Mouse (Mus musculus): Measurements from ENCODE around the gene Nrde2.

The Nrde2 gene

DNA sequence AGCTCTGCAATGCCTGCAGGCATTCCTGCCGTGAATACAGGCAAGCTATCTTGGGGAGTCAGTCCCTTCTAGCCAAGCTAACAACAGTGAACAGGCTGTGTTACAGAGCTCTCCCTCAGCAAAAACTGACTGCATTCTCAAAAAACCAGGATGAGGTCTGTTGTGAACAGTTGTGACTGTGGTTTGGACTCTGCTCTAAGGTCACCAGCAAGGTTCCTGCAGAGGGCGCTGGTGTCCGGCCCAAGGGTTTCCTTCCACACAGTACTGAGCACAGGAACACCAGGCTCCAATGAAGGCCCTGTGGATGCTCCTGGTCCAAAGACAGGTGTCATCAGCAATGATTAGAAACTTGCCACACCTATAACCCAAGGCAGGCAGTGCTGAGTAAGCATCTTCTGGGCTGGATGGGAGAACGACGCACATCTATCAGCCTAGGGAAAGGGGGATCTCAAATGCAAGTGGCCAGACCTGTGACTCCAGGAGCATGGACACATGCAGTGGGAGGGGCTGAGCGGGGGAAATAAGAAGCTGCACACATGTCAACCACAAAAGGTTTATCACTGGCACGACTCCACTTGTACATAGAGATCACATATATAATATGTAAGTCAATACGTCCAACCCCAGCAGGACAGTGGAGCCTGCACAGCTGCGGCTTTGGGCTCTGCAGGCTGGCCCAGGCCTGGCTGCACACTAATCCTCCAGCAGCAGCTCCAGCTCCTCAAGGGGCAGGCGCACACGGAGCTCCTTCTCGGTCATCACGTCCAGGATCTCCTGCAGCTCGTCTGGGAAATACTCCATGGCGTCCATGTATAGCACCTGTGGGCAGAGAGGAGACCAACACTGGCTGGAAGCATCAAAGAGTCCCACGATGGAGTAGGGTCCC lies 34.3 kb downstream of the Nrde2 start:
- DNase-seq (ENCODE audit: low spot score in 2 of 2) = no peak

DNA sequence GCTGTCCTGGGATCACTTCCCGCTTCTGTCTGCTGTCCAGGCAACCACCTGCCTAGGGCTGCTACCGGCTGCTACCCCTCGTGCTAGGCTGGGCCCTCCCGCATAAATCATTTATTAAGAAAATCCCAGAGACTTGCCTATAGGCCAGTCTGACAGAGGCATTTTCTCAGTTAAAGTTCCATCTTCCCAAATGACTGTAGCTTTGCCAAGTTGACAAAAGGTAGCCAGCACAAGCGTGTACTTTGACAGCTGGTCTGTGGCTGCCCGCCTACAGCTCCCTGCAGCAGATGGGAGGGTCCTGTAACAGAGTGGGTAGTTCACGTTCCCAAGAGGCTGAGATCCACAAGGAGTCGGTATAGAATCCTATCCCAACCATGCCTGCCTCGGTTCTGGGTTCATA lies 36.0 kb downstream of the Nrde2 start:
- peak; percentile 69 to 82 for DNase-seq (ENCODE audit: low spot score in 2 of 2)

DNA sequence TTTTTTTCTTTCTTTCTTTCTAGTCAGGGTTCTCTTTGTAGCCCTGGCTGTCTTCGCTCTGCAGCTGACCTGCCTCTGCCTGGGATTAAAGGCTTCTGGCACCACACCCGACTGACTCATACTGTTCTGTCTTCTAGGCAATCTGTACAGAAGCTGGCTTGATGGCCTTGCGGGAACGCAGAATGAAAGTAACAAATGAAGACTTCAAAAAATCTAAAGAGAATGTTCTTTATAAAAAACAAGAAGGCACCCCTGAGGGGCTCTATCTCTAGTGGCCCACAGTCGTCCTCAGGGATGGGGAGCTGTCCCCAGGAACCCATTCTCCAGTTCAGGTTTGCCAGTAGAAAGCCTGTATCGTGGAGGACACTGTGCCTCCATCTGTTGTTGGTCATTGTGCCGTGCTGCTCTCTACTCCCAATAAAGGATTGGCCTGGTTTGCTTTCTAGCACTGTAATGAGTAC lies 36.5 kb downstream of the Nrde2 start:
- no peak for DNase-seq (ENCODE audit: low spot score in 2 of 2)

DNA sequence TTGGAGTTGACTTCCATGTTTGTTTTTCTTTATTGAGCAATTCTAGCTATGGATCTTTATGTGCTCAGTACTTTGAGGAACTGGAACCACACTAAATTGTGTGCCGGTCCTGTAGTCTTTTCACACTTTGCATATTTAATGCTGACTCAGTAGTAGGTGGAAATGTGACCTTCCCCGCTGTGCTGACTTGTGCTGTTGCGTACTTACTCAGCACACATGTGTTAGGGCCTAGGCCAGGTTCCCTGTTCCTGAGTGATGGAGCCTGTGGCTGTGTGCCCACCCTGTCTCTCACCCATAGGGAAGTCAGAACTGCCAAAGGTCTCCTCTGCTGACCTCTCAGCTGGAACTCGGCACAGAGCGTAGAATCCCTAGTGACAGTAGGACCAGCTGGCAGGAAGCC lies 43.5 kb downstream of the Nrde2 start:
- DNase-seq (ENCODE audit: low spot score in 2 of 2) = no peak

GRCm38 (mm10) chr12:100109986-100110696 lies 49.3 kb downstream of the Nrde2 start, which contains the start of gene Psmc1:
Psmc1 (plus strand) TSS chr12:100110154.
- DNase-seq (ENCODE audit: low spot score in 2 of 2) = peak; percentile 92 to 93

GRCm38 (mm10) chr12:100107436-100107835 lies 52.0 kb downstream of the Nrde2 start:
- DNase-seq (ENCODE audit: low spot score in 2 of 2) = no peak

DNA sequence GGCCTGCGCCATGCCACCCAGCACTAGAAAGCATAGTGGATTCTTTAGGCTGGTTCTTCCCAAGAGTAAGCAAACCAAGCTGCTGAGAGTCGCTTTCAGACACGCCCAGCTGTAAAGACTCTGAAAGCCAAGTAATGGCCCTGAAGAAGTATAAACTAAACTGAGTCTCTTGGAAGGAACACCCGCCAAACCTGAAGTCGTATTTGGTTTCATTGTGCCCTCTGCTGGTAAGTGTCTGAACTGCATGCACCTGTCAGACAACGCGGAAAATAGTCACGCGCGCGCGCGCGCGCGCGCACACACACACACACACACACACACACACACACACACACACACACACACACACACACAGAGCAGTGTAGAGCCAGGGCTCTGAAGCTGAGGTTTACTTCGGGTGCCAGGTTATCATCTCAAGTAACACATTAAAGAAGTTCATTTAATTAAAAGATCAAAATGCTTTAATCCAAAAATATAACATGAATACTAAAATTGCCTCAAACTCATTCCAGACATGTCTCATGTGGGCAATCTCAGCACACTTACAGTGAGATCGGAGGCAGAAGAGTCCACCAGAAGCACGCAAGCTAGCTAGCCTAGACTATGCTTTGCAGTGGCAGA lies 53.1 kb downstream of the Nrde2 start:
- DNase-seq (ENCODE audit: low spot score in 2 of 2) = peak; percentile 81 to 89

GRCm38 (mm10) chr12:100104530-100104929 lies 54.9 kb downstream of the Nrde2 start:
- no peak for DNase-seq (ENCODE audit: low spot score in 2 of 2)

GRCm38 (mm10) chr12:100101651-100102050 lies 57.8 kb downstream of the Nrde2 start:
- no peak for DNase-seq (ENCODE audit: low spot score in 2 of 2)

DNA sequence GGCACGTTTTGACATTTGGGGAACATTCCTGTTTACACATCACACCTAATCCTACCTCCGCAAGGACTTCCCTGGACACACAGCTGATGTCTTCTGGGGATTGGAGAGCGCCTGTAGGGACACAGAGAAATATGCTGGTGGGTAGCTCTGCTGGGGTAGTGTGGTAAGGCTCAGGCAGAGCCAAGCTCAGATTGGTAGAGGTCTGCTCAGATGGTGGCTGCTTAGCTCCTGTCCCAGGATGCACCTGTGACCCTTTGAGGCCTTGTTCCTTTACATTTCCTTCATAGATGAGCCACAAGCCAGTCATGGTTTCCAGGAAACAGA lies 58.8 kb downstream of the Nrde2 start:
- DNase-seq (ENCODE audit: low spot score in 2 of 2) = no peak

GRCm38 (mm10) chr12:100099971-100100706 lies 59.3 kb downstream of the Nrde2 start:
- peak; percentile 67 to 68 for DNase-seq (ENCODE audit: low spot score in 2 of 2)

DNA sequence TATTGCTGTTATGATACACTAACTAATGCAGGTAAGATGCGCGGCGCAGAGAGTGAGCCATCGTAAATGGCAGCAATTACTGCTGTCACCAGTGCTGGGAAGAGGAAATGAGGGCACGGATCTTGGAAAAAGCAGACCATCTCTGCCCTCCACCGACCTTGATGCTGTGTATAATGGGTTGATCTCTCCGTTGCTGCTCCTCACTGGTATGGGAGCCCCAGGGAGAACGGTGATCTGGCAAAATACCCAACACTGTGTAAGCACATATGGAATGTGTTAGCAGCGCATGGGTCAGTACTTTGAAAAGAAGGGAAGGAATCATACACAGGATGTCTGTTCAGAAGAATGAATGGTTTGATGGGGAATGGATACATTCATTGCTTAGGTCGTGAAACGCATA lies 66.4 kb downstream of the Nrde2 start:
- no peak for DNase-seq (ENCODE audit: low spot score in 2 of 2)

DNA sequence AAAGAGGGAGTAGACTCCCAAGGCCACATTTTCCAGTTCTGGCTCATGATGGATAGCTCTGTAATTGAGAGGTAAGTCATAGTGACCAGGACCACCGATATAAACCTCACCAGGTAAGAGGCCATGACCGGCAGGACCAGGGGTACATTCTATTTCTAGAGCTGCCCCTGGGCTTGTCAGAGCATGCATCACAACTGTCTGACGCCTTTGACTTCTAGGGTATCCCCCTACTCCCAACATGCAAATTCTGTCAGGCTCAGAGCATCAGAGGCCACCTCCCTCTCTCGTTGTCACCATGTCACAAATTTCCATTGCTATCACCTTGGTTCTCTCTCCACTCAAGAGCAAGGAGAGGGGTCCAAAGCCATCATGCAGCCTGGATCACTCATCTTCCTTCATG lies 68.7 kb downstream of the Nrde2 start:
- DNase-seq (ENCODE audit: low spot score in 2 of 2) = no peak

DNA sequence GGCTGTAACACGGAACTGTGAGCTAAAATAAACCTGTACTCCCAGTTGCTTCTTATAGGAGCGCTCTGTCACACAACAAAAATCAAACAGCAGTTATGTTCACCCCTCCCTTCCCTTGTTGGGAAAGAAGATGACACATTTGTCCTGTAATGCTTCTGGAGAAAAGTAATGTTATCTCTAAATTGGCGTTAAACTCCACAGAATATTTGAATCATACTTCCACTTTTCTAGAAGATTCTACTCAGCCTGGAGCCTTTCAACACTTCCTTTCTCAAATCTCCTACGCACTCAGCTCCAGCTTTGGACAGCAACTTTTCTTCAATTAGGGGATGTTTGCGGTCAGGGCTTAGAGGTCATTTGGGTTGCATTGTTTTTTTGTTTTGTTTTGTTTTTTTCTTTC lies 70.2 kb downstream of the Nrde2 start:
- no peak for DNase-seq (ENCODE audit: low spot score in 2 of 2)

- DNase-seq (ENCODE audit: low spot score in 2 of 2) = no peak
Observed at GRCm38 (mm10) chr12:100088026-100088425, 71.4 kb downstream of the Nrde2 start.

DNA sequence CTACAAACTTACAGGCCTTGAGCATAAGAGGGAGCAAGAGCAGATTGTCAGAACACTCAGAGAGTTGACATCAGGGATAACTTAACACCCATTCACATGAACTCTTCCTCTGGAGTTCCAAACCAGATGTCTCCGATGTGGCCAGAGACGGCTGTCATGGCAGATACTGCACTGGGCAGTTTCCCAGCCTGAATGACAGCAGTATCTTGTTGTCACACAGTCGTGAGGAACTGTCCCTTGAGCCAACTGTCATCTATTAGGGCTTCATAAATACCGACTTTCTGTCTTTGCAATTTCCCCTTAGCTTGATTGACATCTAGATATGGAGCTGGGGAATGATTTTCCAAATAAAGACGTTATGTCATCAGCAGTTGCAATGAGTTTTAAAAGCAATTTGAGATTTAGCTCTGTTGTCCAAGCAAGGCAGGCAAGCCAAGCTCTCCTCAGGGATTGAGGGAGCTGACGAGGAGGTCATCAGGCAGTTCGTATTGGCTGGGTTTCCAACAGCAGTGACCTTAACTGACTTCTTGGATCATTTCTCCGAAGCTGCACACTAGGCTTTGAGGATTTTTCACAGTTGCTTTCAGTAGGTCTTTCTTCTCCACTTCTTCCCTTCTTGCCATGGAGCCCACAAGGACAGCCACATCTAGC lies 79.7 kb downstream of the Nrde2 start:
- DNase-seq (ENCODE audit: low spot score in 2 of 2) = no peak

- DNase-seq (ENCODE audit: low spot score in 2 of 2) = no peak
Observed at GRCm38 (mm10) chr12:100075715-100076114, 83.7 kb downstream of the Nrde2 start.

All from right cerebral cortex, postnatal 10 days (tissue).